Mouse (Mus musculus) brain, embryonic 14.5 days (tissue): ENCODE results near the gene Gla. TPM values are rescaled to one million over a fixed set of nuclear protein-coding genes. Genes with fewer than 3 reads are reported as not detected.
A peak's percentile ranks its signal among the peaks of the same experiment; 100 is the strongest.

Source experiments
- DNase-seq: peaks from one replicate; pipeline ENCODE4 v3.0.0-alpha.2; 2011; ENCODE audit warnings: low read depth
- CTCF ChIP-seq: fragments of 200-500 bp; IDR thresholded peaks from 2 replicates; pipeline ENCODE4 v1.5.1; 2012; ENCODE audit warnings: inconsistent platforms, mild to moderate bottlenecking, moderate library complexity, borderline replicate concordance; ENCODE audit not compliant: insufficient read depth, insufficient read length; ENCODE audit errors: extremely low read depth
- POLR2A ChIP-seq: fragments of 200-500 bp; IDR thresholded peaks from 2 replicates; pipeline ENCODE4 v1.6.1; 2012; ENCODE audit warnings: mild to moderate bottlenecking, inconsistent platforms, borderline replicate concordance; ENCODE audit not compliant: poor library complexity, insufficient read depth, insufficient read length, severe bottlenecking; ENCODE audit errors: extremely low read depth
- polyA plus RNA-seq: library from polyadenylated mRNA; depleted of rRNA; stranded (reverse); fragments of >200 nt; gene quantifications from 2 replicates; pipeline ENCODE4 v1.2.3, GENCODE M21; 2012

Gla gene
- polyA plus RNA-seq, 1 experiment = 3.6 TPM

DNA sequence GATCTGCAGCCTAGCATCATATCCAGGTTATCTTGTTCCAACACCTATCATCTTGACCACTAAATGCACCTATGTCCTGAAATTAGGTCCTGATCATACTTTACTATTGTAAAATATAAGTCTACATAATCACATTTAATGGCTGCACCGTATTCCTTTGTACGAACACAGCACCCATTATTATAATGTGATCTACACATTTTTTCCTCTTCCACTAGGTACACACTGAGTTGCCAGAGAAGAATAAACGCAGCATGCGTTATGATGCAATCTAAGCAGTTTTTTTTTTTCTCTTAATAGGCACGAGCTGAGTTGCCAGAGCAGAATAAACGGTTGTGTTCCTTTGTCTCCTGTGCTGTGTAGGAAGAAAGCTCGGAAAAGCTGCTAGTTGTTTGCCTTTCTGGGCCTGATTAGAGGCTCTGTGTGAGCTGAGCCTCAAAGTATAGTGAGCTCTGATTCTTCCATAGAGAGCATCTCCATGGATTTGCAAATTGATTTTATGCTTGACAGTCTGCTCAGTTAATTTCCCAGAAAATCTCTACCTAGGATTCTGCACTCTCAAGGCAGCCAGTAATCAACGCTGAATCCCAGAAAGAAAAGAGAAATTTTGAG lies 19.4 kb upstream of the Gla start:
- peak; percentile 85 for DNase-seq
- no peak for TF ChIP-seq CTCF
- no peak for TF ChIP-seq POLR2A

DNA sequence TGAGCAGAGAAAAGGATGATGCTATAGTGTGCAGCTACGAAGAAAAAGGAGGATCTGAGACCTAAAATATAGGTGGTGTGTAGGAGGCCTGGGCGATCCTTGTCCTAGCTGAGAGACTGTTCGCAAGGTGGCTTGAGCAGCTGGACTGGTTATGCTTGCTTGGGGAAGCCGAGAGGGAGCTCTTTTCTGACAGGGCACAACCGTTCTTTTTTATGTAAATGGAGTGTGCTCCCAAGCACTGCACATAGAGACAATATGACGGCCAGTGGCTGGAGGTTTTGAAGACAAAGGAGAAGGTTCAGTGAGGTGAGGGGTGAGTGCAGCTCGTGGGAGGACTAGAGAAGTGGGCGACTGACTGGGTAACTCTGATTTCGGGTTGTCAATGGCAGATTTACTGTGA lies 18.8 kb upstream of the Gla start:
- TF ChIP-seq POLR2A = no peak
- TF ChIP-seq CTCF = no peak
- DNase-seq = peak; percentile 58

DNA sequence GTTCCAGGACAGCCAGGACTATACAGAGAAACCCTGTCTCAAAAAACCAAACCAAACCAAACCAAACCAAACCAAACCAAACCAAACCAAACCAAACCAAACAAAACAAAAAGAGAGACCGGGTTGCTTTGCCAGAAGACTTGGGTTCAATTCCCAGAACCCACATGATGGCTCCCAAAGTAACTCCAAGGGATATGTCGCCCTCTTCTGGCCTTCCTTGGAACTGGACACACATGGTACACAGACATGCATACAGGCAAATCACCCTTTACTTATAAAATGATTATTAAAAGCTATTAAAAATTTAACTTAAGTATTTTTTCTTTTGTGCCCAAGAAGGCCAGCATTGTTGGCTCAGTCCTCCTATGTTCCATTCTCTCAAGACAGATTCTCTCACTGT lies 13.4 kb upstream of the Gla start:
- no peak for DNase-seq

DNA sequence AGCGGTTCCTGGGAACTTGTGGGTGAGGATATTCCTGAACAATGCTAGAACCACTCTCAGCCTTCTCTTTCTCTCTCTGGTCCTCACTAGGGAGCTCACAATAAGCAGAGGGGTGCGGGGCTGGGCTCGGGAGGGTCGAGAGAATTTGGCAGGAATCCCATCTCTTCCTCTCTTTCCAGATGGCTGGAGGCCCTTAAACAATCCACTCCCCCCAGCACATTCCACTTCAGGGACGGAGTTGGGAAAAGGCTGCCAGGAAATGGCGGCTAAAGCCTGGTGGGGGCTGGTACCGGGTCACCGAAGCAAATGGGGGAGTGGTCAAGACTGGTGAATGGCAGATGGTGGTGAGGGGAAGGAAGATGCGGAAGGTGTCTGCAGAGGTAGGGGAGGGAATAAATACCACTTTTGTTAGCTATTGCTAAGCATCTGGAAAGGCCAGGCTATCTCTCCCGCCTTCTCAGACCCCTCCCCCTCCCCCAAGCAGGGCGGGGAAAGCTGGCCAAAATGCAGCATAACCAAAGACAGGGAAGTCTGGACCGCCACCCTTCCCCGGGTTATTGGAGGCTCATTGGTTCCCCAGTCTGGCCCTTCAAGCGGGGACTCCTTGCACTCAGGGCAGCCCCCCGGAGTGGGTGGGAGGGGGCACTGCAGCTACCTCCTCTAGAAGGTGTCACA lies 11.5 kb upstream of the Gla start:
- TF ChIP-seq POLR2A = no peak
- no peak for TF ChIP-seq CTCF

More for the DNA sequence above, 13.4 kb upstream of the Gla start:
- no peak for TF ChIP-seq POLR2A
- TF ChIP-seq CTCF = peak; percentile 16; the same call in 1 of the 2 replicates

DNA sequence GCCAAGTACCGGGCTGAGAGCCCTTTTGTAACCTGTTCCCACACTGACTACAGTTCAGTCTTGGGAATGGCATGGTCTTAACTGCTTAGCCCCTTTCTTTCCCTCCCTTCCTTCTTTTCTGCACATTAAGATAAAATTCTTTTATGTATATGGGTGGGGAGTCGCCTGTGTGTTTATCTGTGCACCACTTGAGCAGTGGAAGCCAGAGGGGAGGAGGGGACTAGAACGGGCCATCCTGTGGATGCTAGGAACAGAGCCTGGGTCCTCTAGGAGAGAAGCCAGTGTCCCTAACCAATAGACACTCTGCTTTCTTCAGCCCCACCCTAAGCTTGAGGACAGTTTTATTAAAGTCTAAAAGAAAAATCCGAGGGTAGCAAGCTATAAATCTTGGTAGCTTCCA lies 10.1 kb upstream of the Gla start:
- DNase-seq = no peak
- no peak for TF ChIP-seq POLR2A
- TF ChIP-seq CTCF = no peak

More for the DNA sequence above, 11.5 kb upstream of the Gla start:
- DNase-seq = peak; percentile 90

DNA sequence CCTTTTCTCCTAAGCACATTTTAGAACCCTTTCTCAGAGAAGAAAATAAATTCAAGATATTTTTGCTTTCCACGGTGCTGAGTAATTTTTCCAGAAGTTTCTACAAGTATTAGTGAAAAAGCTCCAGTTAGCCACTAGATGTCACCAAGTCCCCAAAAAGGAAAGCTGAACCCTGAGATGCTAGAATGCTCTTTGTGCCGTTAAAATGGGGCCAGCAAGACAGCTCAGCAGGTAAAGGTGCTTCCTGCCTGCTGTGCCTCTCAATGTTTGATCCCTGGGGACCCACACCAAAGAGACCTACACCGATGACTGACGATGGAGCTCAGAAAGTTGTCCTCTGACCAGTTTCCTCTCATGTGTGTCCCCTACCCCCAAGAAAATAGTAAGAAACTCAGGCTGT lies 8.5 kb upstream of the Gla start:
- TF ChIP-seq CTCF (peak; percentile 41; the same call in 1 of the 2 replicates), POLR2A (no peak)
- DNase-seq = peak; percentile 81

DNA sequence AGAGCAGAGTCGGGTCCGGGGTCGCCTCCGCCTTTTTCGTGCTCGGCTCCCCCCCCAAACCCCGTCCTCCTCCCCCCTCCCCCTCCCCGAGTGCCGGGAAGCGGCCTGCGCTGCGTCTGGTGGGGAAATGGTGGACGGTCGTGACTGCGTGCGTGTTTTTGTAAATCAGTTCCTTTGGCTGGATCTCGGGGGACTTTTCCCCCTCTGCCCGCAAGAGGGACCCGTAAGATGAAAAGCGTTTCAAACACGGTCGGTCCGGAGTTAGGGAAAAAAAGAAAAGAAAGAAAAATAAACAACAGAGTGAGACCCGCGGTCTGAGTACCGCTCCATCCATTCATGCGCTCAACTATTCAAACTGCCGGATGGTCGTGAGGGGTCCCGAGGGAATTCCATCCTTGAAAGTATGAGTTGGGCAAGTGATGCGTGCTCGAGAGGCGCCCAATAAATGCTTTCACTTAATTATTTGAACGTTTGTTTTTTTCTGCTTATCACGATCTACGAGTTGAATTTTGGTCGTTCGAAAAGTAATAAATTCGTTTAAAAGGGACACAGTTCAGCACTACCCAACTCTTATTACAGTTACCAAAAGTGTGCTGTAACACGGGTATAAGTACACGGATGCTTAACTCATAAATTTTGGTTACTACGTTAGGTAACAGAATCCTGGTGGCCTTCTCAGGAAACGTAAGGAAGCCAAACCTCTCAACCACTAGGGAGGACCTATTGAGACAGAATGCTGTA lies 625 bp upstream of the Gla start:
- peak; percentile 82 for DNase-seq
- TF ChIP-seq CTCF (no peak), POLR2A (no peak)

DNA sequence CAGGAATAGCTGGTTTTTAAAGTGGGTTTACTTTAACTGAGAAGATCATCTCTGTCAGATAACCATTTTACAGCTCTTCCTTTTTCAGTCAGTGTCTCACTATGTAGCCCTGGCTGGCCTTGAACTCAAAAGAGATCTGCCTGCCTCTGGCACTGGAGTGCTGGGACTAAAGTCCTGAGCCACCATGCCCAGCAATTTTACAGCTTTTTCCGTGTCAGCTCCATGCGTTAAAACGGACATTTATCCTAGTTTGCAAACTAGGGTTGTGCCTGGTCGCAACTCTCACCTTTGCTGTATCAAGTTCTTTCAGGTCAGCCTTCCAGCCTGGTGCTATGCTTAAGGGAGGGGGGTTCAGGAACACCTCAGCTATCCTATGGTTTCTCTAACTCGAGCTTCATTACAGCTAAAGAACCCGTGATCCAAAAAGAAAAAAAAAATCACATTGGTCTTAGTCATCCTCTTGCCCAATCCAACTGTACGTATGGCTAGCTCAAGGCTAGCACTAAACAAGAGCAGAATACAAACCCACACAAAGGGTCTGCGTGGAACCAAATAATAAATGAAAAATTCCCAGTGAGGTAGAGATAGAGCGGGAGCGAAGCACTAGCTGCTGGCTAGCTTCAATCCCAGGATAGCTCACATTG lies 881 bp downstream of the Gla start:
- no peak for DNase-seq
- TF ChIP-seq CTCF = no peak
- TF ChIP-seq POLR2A = no peak

DNA sequence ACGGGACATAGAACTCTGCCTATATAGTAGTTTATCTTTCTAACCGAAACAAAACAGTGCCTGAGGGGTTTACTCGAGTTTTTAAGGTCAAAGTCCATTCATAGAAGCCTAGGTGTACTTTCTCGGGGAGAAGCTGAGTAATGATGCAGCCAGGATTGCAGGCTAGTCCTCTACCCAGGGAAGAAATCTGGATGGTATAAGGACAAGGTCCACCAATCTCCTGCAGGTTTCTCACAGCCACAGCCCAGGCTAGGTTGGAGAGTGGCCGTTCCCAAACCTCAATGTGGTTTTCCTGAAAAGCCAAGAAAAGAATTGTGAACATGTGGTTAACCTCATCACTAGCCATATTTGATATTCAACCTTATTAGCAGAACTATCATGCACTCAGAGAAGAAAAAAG lies 11.1 kb downstream of the Gla start:
- DNase-seq = no peak
- TF ChIP-seq POLR2A = no peak

DNA sequence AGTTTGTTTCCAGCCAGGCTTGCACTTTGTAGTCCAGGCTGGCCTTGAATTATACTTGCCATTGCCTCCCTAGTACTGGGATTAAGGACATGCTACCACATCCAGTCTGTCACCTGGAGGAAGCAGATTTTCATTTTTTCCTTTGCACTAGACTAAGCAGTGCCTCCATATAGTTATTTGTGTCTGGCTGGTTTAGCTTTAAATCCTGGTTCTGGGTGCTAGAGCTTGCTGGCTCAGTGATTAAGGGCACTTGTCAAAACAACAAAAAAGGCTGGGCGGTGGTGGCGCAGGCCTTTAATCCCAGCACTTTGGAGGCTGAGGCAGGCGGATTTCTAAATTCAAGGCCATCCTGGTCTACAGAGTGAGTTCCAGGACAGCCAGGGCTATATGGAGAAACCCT lies 11.9 kb downstream of the Gla start:
- TF ChIP-seq CTCF (no peak), POLR2A (no peak)
- no peak for DNase-seq

DNA sequence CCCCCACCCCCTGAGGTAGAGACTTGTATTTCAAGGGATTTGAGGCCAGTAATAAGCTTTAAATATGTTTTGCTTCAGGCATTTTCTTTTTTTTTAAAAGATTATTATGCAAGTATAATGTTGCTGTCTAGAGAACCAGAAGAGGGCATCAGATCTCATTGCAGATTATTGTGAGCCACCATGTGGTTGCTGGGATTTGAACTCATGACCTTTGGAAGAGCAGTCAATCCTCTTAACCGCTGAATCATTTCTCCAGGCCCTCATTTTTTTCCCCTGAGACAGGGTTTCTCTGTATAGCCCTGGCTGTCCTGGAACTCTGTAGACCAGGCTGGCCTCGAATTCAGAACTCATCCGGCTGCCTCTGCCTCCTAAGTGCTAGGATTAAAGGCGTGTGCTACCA lies 12.7 kb downstream of the Gla start:
- TF ChIP-seq POLR2A (no peak), CTCF (no peak)
- DNase-seq = no peak

DNA sequence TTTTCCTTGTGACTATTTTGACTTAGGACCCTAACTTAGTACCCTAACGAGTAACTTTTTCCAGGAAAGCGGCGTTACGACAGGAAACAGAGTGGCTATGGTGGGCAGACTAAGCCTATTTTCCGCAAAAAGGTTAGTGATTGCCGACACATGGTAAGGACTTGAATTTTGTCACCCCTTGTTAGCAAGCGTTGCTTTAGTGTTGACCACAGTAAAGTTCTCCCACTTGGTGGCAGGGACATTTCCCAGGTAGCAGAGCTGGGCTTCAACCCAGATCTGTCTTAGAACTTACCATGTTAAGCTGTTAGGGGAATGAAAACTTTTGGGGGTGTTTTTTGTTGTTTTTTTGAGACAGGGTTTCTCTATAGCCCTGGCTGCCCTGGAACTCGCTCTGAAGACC lies 14.5 kb downstream of the Gla start:
- no peak for TF ChIP-seq CTCF
- no peak for TF ChIP-seq POLR2A

More for the DNA sequence above, 14.5 kb downstream of the Gla start:
- no peak for DNase-seq
